Mouse (Mus musculus) neural tube, embryonic 10.5 days (tissue): Measurements from ENCODE around the gene Kcnk6.
A peak's percentile ranks its signal among the peaks of the same experiment; 100 is the strongest.

Source experiments
- DNase-seq: peaks from one replicate; pipeline ENCODE4 v3.0.0-alpha.2; 2017; ENCODE audit warnings: low spot score; ENCODE audit errors: extremely low spot score

The Kcnk6 gene

DNA sequence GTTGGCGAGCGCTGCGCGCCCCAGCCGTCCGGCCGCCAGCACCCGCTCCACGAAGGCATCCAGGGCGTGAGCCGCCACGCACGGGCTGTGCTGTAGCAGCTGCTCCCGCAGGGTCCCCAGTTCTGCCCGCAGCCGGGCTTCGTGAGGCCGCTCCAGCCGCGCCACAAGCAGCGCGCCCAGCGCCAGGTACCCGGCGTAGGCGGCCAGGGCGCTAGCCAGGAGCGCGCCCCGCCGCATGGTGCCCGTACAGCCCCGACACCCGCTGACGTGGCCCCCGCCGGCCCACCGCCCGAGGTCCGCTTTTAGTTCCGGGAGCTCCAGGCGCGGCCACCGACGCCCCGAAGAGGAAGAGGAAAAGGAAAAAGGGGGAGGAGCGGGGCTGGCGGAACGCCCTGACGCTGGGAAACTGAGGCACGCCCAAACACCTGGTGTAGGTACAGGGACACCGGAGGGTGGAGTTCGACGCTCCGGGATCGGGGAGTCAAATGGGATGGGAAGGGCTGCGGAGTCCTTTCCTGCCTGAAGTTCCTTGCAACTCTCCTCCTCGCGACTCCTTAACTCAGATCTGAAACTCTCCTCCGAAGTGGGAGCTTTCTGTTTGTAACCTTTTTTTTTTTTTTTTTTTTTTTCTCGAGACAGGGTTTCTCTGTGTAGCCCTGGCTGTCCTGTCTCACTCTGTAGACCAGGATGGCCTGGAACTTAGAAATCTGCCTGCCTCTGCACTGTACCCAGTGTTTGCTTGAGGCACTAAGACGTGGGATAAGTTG lies at the start of gene Kcnk6:
TSS of gene Kcnk6 (minus strand) at position 269 of the 767 bp plus-strand sequence.
- DNase-seq, result peak; percentile 40

GRCm38 (mm10) chr7:29281201-29282073 lies 49.1 kb upstream of the Kcnk6 start, which contains the start of gene Spint2:
TSS of gene Spint2 (minus strand) at chr7:29281912.
- DNase-seq, result peak; percentile 60

DNA sequence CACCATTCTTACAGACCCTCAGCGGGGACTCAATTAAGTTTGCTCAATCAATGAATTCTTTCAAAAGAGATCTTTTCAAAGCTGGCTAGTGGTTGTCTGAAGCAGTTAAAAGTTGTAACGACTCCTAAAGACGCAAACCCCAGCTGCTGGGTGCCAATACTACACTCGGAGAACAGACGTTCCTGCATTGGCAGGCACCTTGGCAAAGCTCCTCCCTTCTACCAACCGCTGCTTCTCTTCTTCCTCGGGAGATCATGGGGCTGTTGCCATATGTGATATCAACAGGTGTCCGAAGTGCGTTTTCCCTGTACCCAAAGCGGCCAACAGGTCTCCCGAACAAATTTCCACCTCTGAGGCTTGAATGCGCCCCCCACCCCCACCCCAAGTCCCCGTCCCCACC lies 48.5 kb upstream of the Kcnk6 start:
- no peak for DNase-seq

- DNase-seq, result no peak
Measured at GRCm38 (mm10) chr7:29279924-29280323, 47.6 kb upstream of the Kcnk6 start.

- no peak for DNase-seq
Measured at GRCm38 (mm10) chr7:29279261-29279660, 46.9 kb upstream of the Kcnk6 start.

DNA sequence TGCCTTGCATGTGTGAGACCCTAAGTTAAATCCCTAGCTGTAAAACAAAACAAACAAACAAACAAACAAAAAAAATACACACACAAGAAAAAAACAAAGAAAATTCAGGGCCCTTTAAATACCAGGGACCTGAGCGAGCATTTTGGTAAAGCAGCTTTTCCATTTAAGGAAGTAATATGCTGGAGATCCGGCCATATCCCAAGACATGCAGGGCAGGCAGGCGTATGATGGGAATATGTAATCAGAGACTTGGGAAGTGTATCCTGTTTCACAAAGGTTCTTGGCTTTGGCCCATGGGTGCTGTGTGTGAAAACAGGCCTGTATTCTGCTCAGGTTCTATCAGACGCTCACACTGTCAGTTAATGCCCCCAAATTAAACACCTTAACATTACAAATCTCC lies 45.2 kb upstream of the Kcnk6 start:
- DNase-seq, result no peak

- no peak for DNase-seq
Measured at GRCm38 (mm10) chr7:29276715-29277114, 44.4 kb upstream of the Kcnk6 start.

DNA sequence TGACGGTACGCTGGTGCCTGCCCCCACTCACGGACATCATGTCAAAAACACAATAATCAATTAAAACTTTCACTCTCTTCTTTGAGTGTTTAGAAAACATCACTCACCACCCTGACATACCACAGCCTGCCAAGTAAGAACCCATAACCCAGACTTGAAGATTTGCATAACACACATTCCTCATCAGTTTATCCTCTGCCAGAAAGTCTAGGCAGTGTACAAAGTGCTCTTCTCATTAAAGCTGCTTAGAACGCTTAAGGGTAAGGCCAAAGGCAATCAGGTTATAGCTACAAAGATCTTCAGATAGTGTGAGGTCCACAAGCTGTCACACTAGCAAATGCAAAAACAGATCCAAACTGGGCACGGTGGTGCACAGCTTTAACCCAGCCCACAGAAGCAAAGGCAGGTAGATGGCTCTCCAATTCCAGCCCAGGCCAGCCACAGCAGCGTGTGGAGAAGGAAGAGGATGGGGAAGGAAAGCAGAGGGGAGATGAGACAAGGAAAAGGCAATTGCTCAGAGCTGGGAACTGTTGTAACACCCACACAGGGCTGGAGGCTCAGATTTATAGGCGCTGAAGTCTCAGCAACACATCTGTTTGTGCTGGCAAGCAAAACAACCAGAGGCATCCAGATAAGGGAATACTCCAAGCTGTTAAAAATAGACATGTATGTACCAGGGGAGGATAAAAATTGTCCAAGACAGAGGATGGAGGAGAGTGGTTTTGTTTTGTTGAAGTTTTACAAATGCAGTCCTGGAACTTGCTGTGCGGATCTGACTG lies 39.6 kb upstream of the Kcnk6 start:
- DNase-seq, result no peak

- no peak for DNase-seq
Measured at GRCm38 (mm10) chr7:29270445-29270844, 38.1 kb upstream of the Kcnk6 start.

GRCm38 (mm10) chr7:29266931-29267330 lies 34.6 kb upstream of the Kcnk6 start:
- DNase-seq, result no peak

DNA sequence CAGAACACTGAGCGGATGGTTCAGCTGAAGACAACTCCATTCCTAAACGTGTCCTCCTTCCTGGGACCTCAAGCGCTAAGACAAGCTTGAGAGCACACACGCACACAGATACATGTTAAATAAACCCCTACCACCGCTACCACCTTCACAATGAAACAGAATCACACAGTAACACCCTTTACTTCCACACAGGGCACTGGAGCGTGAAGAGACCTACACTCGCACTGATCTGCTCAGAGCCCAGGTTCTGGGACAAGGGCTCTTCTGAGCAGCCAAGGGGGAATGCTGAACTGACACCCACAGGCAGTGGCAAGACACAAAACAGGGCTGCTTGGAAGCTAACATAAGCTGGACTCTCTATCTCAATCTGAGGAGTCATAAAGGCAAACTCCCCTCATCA lies 33.3 kb upstream of the Kcnk6 start:
- no peak for DNase-seq

DNA sequence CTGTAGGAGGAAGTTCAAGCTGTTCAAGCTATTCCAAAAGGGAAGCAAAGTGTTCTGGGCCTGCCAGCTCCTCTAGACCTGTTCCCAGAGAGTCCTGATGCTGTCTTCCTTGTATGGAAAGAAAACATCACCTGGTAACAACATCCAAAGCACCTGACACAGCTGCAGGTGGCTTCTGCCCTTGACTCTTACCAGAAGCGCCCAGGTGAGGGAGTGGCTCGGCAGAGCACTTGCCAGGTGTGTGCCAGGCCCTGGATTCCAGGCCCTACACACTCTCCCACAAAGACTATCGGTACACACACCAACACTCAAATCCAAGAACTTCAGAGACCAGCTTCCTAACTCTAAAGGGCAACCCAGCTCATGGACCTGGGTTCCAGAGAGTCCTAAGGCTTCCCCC lies 31.5 kb upstream of the Kcnk6 start:
- no peak for DNase-seq

GRCm38 (mm10) chr7:29262151-29262550 lies 29.8 kb upstream of the Kcnk6 start:
- no peak for DNase-seq

DNA sequence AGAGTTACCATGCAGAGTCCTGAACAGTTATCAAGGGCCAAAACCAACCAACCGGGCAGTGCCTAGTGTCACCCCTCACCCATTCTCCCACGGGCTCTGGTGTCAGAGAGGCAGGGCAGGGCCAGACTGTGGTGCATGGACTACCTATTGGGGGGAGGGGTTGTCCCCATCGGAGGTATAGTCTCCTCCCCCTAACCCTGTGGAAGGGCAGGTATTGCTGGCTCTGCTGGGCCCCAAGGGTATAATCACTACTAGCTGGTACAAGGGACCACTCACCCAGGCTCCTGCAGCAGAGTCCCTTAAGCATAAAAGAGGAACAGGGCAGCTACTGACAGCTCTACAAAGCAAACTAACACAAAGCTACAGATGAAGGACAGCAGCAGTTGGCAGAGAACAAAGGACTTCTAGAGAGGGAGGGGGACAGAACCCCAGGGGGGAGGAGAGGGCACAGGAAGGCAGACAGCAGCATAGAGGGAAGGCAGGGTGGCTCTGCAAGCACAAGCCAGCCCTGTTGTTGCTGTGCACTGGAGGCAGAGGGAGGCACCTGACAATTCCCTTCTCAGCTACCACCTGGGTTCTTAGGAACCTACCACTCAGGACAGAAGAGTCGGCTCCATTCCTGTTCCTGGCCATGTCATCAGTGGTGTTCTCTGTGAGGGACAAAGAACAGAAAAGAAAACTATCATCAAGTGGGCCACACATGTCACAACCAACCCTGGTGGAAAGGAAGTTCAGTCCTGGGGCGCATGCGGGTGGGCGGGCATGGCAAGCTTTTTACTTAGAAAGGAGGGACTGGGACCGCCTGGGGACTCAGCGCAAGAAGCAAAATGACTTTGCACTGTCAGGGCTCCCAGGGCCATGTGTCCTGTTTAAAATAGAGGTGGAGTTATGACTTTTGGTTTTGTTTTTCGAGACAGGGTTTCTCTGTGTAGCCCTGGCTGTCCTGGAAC lies 27.7 kb upstream of the Kcnk6 start:
- no peak for DNase-seq

DNA sequence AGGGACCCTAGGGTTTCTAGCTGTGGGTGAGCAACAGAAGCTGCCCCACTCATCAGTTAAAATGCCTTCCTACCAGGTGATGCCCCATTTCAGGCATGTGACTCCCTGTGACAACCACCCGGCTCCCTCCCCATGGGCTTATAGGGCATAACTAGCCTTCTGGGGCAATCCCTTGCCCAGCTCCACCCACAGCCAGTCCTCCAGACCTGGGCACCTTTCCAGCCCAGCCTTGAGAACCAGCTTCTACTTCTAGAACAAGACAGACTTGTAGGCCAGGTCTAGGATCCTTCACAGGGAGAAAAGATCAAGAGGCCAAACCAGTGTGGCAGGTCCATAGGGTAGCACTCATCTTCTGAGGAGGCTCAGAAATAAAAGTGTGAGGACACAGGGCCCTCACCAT lies 25.1 kb upstream of the Kcnk6 start:
- no peak for DNase-seq

- no peak for DNase-seq
Measured at GRCm38 (mm10) chr7:29255875-29256274, 23.6 kb upstream of the Kcnk6 start.

DNA sequence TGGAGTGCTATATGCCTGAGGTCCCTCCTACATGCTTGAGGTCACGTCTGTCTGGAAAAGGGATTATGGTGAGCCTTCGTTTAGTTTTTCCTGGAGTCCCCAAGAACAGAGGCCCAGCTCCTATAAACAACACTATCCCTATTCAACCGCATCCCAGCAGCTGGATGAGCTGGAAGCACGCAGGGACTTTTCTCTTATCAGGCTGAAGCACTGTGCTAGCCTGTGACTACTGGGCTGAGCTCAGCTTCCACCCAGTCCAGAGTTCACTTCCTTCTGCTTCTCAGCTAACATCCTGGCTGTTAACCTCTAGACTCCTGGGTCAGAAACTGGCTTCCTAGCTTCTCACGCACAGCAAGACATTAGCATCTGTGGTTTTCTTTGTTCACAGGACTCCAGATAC lies 21.5 kb upstream of the Kcnk6 start:
- DNase-seq, result no peak

DNA sequence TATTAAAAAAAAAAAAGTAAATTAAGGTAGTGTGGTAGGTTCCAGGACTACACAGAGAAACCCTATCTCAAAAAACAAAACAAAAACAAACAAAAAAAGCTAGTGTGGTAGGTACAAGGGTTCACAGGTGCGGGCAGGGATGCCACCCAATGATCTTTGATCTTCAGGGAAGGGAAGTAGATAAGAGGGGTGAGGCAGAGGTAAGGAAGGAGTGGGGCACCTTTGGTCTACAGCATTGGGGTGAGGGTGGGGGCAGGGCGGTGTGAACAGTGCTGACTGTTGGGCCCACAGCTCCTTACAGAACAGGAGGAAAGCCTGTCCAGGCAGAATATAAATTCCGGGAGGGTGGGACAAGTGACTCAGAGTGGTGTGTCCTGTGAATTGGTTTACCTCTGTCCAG lies 18.9 kb upstream of the Kcnk6 start:
- DNase-seq, result no peak

DNA sequence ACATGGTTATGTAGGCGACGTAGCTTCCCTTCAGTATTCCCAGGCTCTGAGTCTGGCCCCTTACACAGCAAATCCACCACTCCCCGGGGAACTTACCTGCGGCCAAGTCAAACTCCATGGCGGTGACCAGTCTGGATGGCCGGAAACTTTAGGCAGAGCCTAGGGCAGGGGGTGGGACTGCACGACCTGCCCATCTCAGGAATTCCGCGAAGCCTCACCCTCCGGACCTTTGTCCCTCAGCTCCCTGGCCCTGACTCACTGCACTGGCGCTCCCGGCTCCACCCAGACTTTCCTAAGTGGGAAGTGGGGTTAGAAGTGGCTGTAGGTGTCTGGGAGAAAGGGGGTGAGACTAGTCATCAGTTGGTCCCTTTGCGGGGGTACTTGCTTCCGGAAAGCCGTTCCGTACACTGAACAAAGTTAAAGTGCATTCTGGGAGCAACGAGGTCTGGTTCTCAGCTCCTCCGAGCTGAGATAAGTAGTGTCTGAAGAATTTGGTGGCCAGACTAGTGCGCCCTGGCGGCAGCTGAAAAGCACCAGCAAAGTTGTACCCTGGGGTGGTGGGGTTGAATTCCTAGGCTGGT lies 16.0 kb upstream of the Kcnk6 start, which contains the start of gene 2200002D01Rik:
TSS of gene 2200002D01Rik (minus strand) at position 206 of the 581 bp plus-strand sequence.
- DNase-seq, result peak; percentile 47

DNA sequence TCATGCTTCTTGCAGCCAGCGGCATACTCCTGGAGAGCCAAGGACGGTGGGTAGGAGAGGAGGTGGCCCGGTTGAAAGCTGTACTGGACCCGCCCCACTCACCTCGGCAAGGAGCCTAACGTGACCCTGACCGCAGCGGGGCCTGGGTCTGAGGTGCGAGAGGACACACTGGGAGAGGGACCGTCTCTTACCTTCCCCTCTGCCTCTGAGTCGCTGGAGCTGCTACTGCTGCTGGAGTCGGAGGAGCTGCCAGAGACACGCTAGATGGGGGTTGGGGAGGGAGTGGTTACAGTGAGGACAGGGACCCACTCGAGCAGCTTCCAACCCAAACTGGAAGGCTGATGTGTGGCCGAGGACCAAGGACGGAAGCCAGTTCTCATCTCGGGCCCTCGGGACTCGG lies 15.4 kb upstream of the Kcnk6 start:
- DNase-seq, result no peak
